In the genomic region with DNA sequence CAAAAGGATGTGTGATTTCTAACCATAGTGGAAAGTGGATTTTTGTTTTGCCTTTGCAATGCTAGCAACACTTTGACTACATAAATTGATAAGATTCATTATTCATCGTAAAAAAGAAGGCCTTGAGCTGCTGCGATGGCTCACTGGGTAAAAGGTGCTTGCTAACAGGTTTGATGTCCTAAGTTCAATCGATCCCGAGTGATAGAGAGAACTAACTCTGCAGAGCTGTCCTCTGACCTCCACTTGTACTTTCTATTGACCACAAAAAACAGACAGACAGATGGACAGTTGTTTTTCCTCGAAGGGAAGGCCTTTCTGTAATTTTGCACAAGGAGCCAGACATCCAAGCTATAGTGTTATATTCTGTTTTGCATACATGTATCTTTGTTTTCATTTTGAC, we compare ENCODE assay signal across 20 mouse cellular contexts.
"Had no signal": no experiment of that assay in that cellular context is flagged by ENCODE, and none has a peak within 500 bp of the region (broad histone marks: within the 10 kb centered on the region; RNA-seq: fewer than 3 reads in every experiment).

No protein-coding gene starts in this region.

- ATAC-seq: midbrain, embryonic 16.5 days had no signal

- H3K9me3 ChIP-seq: midbrain, embryonic 12.5 days; neural tube, embryonic 13.5 days had no signal

- H3K9ac ChIP-seq: midbrain, embryonic 12.5 days; neural tube, embryonic 13.5 days had no signal

- H3K4me3 ChIP-seq: layer of hippocampus, adult 2 months; left cerebral cortex, adult 2 months; midbrain, embryonic 12.5 days; myocyte; neural tube, embryonic 13.5 days had no signal

- H3K4me2 ChIP-seq: midbrain, embryonic 12.5 days; neural tube, embryonic 13.5 days had no signal

- H3K36me3 ChIP-seq: midbrain, embryonic 12.5 days; neural tube, embryonic 13.5 days had no signal

- H3K4me1 ChIP-seq: midbrain, embryonic 12.5 days; neural tube, embryonic 13.5 days had no signal

- H3K27me3 ChIP-seq: midbrain, embryonic 12.5 days; neural tube, embryonic 13.5 days had no signal

- H3K27ac ChIP-seq: kidney, postnatal 0 days; layer of hippocampus, adult 2 months; left cerebral cortex, adult 2 months; midbrain, embryonic 12.5 days; neural tube, embryonic 13.5 days; stomach, postnatal 0 days had no signal

- DNase-seq: kidney, adult 11 months; kidney, postnatal 25 days; layer of hippocampus, adult 9-11 months; lung, adult 2 months; lung, postnatal 14 days; lung, postnatal 4 days; right cerebral cortex, adult 18-20 months; right cerebral cortex, postnatal 14 days; right cerebral cortex, postnatal 4 days; thymus, adult 2 months; thymus, postnatal 14 days; thymus, postnatal 4 days had no signal
